8 mouse cellular contexts compared by ENCODE assay signal in genomic region chr5:34660591-34661130, GRCm38 (mm10). TPM values are rescaled to one million over a fixed set of nuclear protein-coding genes. Genes with fewer than 3 reads are reported as not detected.
DNase-seq lines count a peak whose midpoint lies in the region; ATAC-seq and TF ChIP-seq lines count a peak whose summit lies in the region.

No protein-coding gene starts in this region.

- WGBS in limb, embryonic 15.5 days: under 1% methylated on average over 57 of the region's 57 CpGs
- WGBS in stomach, postnatal 0 days: under 1% methylated on average over 57 of the region's 57 CpGs

- no peak; the same call in 1 of the 2 replicates for TF ChIP-seq POLR2A in testis, adult 2 months (IDR thresholded peaks at IDR 0.05; ENCODE audit: control insufficient read depth, low read depth, low read length)

- no peaks in the 10 kb centered on the region; the same call in 1 of the 2 replicates for H3K36me3 ChIP-seq in testis, adult 2 months (ENCODE audit: control insufficient read depth, insufficient read depth, low read length)
- peaks cover 14% of the 10 kb centered on the region for H3K36me3 ChIP-seq in limb, embryonic 15.5 days
- peaks cover 3% of the 10 kb centered on the region; the same call in 1 of the 2 replicates for H3K36me3 ChIP-seq in stomach, postnatal 0 days (ENCODE audit: control insufficient read depth, insufficient read depth, low read length)

- no peaks in the 10 kb centered on the region for H3K27me3 ChIP-seq in testis, adult 2 months (ENCODE audit: control insufficient read depth, insufficient read depth, low read length)
- no peaks in the 10 kb centered on the region for H3K27me3 ChIP-seq in limb, embryonic 15.5 days
- H3K27me3 ChIP-seq in stomach, postnatal 0 days (ENCODE audit: control insufficient read depth, insufficient read depth, low read length): no peaks in the 10 kb centered on the region

- TF ChIP-seq CTCF in testis, adult 2 months (IDR thresholded peaks at IDR 0.05; ENCODE audit: control insufficient read depth, insufficient read depth, insufficient replicate concordance, low read depth, low read length): no peak
- TF ChIP-seq CTCF in stomach, postnatal 0 days (IDR thresholded peaks at IDR 0.05; ENCODE audit: low read depth): no peak

- no peaks in the 10 kb centered on the region; the same call in 1 of the 2 replicates for H3K4me1 ChIP-seq in testis, adult 2 months (ENCODE audit: control insufficient read depth, insufficient read depth, low read length)
- H3K4me1 ChIP-seq in limb, embryonic 15.5 days: peaks cover 11% of the 10 kb centered on the region
- H3K4me1 ChIP-seq in stomach, postnatal 0 days (replicated peaks; ENCODE audit: control insufficient read depth, insufficient read depth): no peaks in the 10 kb centered on the region; the same call in 1 of the 2 replicates

- H3K4me2 ChIP-seq in limb, embryonic 15.5 days: peak overlapping the region; percentile 71
- peak overlapping the region; percentile 74 for H3K4me2 ChIP-seq in stomach, postnatal 0 days (replicated peaks; ENCODE audit: low read depth)

- H3K4me3 ChIP-seq in testis, adult 2 months (ENCODE audit: control insufficient read depth, low read depth, low read length): peak overlapping the region; percentile 91
- H3K4me3 ChIP-seq in limb, embryonic 15.5 days: peak overlapping the region; percentile 79
- peak overlapping the region; percentile 63 for H3K4me3 ChIP-seq in stomach, postnatal 0 days (ENCODE audit: low read depth, low read length)

- no peaks in the 10 kb centered on the region for H3K9me3 ChIP-seq in limb, embryonic 15.5 days
- no peaks in the 10 kb centered on the region for H3K9me3 ChIP-seq in stomach, postnatal 0 days (ENCODE audit: control insufficient read depth, low read length)

- peak overlapping the region; percentile 91 for H3K27ac ChIP-seq in testis, adult 2 months (ENCODE audit: control insufficient read depth, insufficient read depth, low read depth, low read length)
- H3K27ac ChIP-seq in limb, embryonic 15.5 days: peak overlapping the region; percentile 95
- H3K27ac ChIP-seq in stomach, postnatal 0 days (replicated peaks): peak overlapping the region; percentile 93

- peak overlapping the region; percentile 64 for H3K9ac ChIP-seq in limb, embryonic 15.5 days
- H3K9ac ChIP-seq in stomach, postnatal 0 days (ENCODE audit: low read length): peak overlapping the region; percentile 68

- no peak for TF ChIP-seq EP300 in stomach, postnatal 0 days (optimal IDR thresholded peaks at IDR 0.05)

- ATAC-seq in limb, embryonic 15.5 days (ENCODE audit: insufficient number of reproducible peaks, low FRiP score, low TSS enrichment, low read depth): no peak
- no peak for ATAC-seq in stomach, postnatal 0 days (ENCODE audit: low FRiP score, low TSS enrichment)

- DNase-seq in adrenal gland, postnatal 25 days: peak; percentile 49
- DNase-seq in adrenal gland, adult 2 months: no peak
- no peak for DNase-seq in testis, postnatal 10 days (ENCODE audit: low spot score)
- DNase-seq in stomach, postnatal 0 days (ENCODE audit: low spot score): no peak
- no peak for DNase-seq in adrenal gland, postnatal 36 days
- DNase-seq in urinary bladder, postnatal 36 days (ENCODE audit: low spot score in 2 of 2): no peak

RNA-seq across cellular contexts. Expression of gene Grk4, which starts 0.5 kb away (rescaled TPM):
- 2.4 and 3.9 TPM in 2 replicates for total RNA-seq in adrenal gland, postnatal 25 days (2021)
- total RNA-seq in adrenal gland, adult 2 months (2021): 1 to 10 TPM; 2.5 to 2.8 TPM
- 1.1 and 1.6 TPM in 2 replicates for polyA plus RNA-seq in adrenal gland, adult 2 months (2012; rRNA removed)
- 40.0 and 42.0 TPM in 2 replicates for polyA plus RNA-seq in testis, adult 2 months (2012; rRNA removed)
- polyA plus RNA-seq in limb, embryonic 15.5 days (2015; fragmentation: Nextera tagmentation; extraction: Ambion mirVana): 2.4 and 3.4 TPM in 2 replicates
- 1.2 and 2.0 TPM in 2 replicates for polyA plus RNA-seq in stomach, postnatal 0 days (2015; fragmentation: Nextera tagmentation; extraction: Ambion mirVana)
- 1 to 10 TPM; 3.3 TPM for total RNA-seq in adrenal gland, postnatal 36 days (2021)

RNA-seq across cellular contexts. Expression of gene Nop14, which starts 0.7 kb away (rescaled TPM):
- 21.3 and 24.9 TPM in 2 replicates for total RNA-seq in adrenal gland, postnatal 25 days (2021)
- total RNA-seq in adrenal gland, adult 2 months (2021): 10 to 100 TPM; 21.3 to 26.1 TPM
- polyA plus RNA-seq in adrenal gland, adult 2 months (2012; rRNA removed): 6.7 and 9.1 TPM in 2 replicates
- 51.4 and 71.3 TPM in 2 replicates for polyA plus RNA-seq in testis, adult 2 months (2012; rRNA removed)
- polyA plus RNA-seq in limb, embryonic 15.5 days (2015; fragmentation: Nextera tagmentation; extraction: Ambion mirVana): 24.5 and 27.1 TPM in 2 replicates
- polyA plus RNA-seq in stomach, postnatal 0 days (2015; fragmentation: Nextera tagmentation; extraction: Ambion mirVana): 13.1 and 14.2 TPM in 2 replicates
- 10 to 100 TPM; 22.0 to 32.4 TPM for total RNA-seq in adrenal gland, postnatal 36 days (2021)

RNA-seq across cellular contexts. Expression of gene Mfsd10, which starts 23.6 kb away (rescaled TPM):
- 39.1 and 40.4 TPM in 2 replicates for total RNA-seq in adrenal gland, postnatal 25 days (2021)
- 10 to 100 TPM; 32.8 to 37.4 TPM for total RNA-seq in adrenal gland, adult 2 months (2021)
- polyA plus RNA-seq in adrenal gland, adult 2 months (2012; rRNA removed): 201 and 211 TPM in 2 replicates
- 23.5 and 27.6 TPM in 2 replicates for polyA plus RNA-seq in testis, adult 2 months (2012; rRNA removed)
- polyA plus RNA-seq in limb, embryonic 15.5 days (2015; fragmentation: Nextera tagmentation; extraction: Ambion mirVana): 134 and 148 TPM in 2 replicates
- 57.4 and 62.0 TPM in 2 replicates for polyA plus RNA-seq in stomach, postnatal 0 days (2015; fragmentation: Nextera tagmentation; extraction: Ambion mirVana)
- total RNA-seq in adrenal gland, postnatal 36 days (2021): 10 to 100 TPM; 32.7 to 40.3 TPM
